Mouse (Mus musculus) olfactory bulb, adult 2 months (tissue): ENCODE results near the gene Ap3d1. TPM values are rescaled to one million over a fixed set of nuclear protein-coding genes. Genes with fewer than 3 reads are reported as not detected.

Experiments
- H3K27ac ChIP-seq: fragments of 200-500 bp; 2 replicates; pipeline ENCODE4 v1.5.1; 2012; ENCODE audit warnings: low read depth, low read length; ENCODE audit not compliant: insufficient read depth
- H3K4me1 ChIP-seq: fragments of 200-500 bp; 2 replicates; pipeline ENCODE4 v1.6.1; 2012; ENCODE audit warnings: low read length; ENCODE audit not compliant: control insufficient read depth, insufficient read depth
- H3K4me3 ChIP-seq: fragments of 200-500 bp; 2 replicates; pipeline ENCODE4 v1.5.1; 2012; ENCODE audit warnings: mild to moderate bottlenecking, low read depth, low read length, moderate library complexity; ENCODE audit not compliant: insufficient read depth
- CTCF ChIP-seq: fragments of 200-500 bp; IDR thresholded peaks from 2 replicates; pipeline ENCODE4 v1.5.1; 2012; ENCODE audit warnings: low read depth, mild to moderate bottlenecking, low read length, moderate library complexity; ENCODE audit not compliant: insufficient read depth
- POLR2A ChIP-seq: fragments of 200-500 bp; IDR thresholded peaks from 2 replicates; pipeline ENCODE4 v1.6.1; 2012; ENCODE audit warnings: mild to moderate bottlenecking, low read depth, low read length, moderate library complexity; ENCODE audit not compliant: insufficient read depth
- WGBS: fragments of 180-500 bp; shearing (Covaris S2); methylation state at CpG from one replicate; pipeline ENCODE4 v1.1.7; 2018; 5-methylcytosine and 5-hydroxymethylcytosine counted together
- polyA plus RNA-seq: library from polyadenylated mRNA; stranded (reverse); fragments of >200 nt; gene quantifications from 2 replicates; pipeline ENCODE4 v1.2.4, GENCODE M21; 2012; ENCODE audit warnings: low replicate concordance; ENCODE audit not compliant: missing spikeins, insufficient read depth, insufficient read length

Ap3d1 gene
- polyA plus RNA-seq, 1 experiment: 105 TPM

- no peak overlapping the region for H3K27ac ChIP-seq
- no peak overlapping the region for H3K4me3 ChIP-seq
- 85% methylated on average over 5 of the region's 5 CpGs for WGBS
- peaks cover 26% of the 10 kb centered on the region for H3K4me1 ChIP-seq
- TF ChIP-seq CTCF (no peak), POLR2A (no peak)
Observed at GRCm38 (mm10) chr10:80777123-80777522, 35.1 kb upstream of the Ap3d1 start.

- WGBS: 75% methylated on average over 6 of the region's 6 CpGs
- TF ChIP-seq CTCF: no peak
- TF ChIP-seq POLR2A: no peak
- Histone ChIP-seq H3K27ac (no peak overlapping the region), H3K4me1 (peaks cover 26% of the 10 kb centered on the region), H3K4me3 (no peak overlapping the region)
Observed at GRCm38 (mm10) chr10:80776358-80776869, 34.4 kb upstream of the Ap3d1 start.

GRCm38 (mm10) chr10:80775731-80776130 lies 33.7 kb upstream of the Ap3d1 start:
- 84% methylated on average over 4 of the region's 4 CpGs for WGBS
- TF ChIP-seq POLR2A: no peak
- H3K4me1 ChIP-seq: peaks cover 26% of the 10 kb centered on the region
- H3K4me3 ChIP-seq: no peak overlapping the region
- no peak overlapping the region for H3K27ac ChIP-seq

GRCm38 (mm10) chr10:80774981-80775380 lies 32.9 kb upstream of the Ap3d1 start:
- TF ChIP-seq CTCF: no peak
- TF ChIP-seq POLR2A: no peak
- 68% methylated on average over 4 of the region's 4 CpGs for WGBS
- Histone ChIP-seq H3K4me3 (no peak overlapping the region), H3K4me1 (peaks cover 26% of the 10 kb centered on the region), H3K27ac (peak overlapping the region; percentile 23; the same call in 1 of the 2 replicates)

GRCm38 (mm10) chr10:80774549-80774948 lies 32.5 kb upstream of the Ap3d1 start:
- Histone ChIP-seq H3K4me1 (peaks cover 26% of the 10 kb centered on the region), H3K27ac (peak overlapping the region; percentile 97), H3K4me3 (no peak overlapping the region)
- WGBS: 13% methylated on average over 2 of the region's 2 CpGs
- TF ChIP-seq POLR2A (no peak), CTCF (peak; percentile 80)

GRCm38 (mm10) chr10:80773816-80774215 lies 31.8 kb upstream of the Ap3d1 start:
- Histone ChIP-seq H3K27ac (peak overlapping the region; percentile 97), H3K4me1 (peaks cover 26% of the 10 kb centered on the region), H3K4me3 (no peak overlapping the region)
- TF ChIP-seq POLR2A: no peak
- no peak for TF ChIP-seq CTCF
- WGBS: 44% methylated on average over 5 of the region's 5 CpGs

GRCm38 (mm10) chr10:80768365-80768764 lies 26.3 kb upstream of the Ap3d1 start:
- no peak overlapping the region for H3K4me3 ChIP-seq
- H3K27ac ChIP-seq: no peak overlapping the region
- no peak for TF ChIP-seq CTCF
- no peak for TF ChIP-seq POLR2A
- H3K4me1 ChIP-seq: peaks cover 24% of the 10 kb centered on the region
- 81% methylated on average over 6 of the region's 6 CpGs for WGBS

GRCm38 (mm10) chr10:80766161-80766815 lies 24.2 kb upstream of the Ap3d1 start:
- H3K4me3 ChIP-seq: no peak overlapping the region
- H3K4me1 ChIP-seq: peaks cover 19% of the 10 kb centered on the region
- no peak overlapping the region for H3K27ac ChIP-seq
- 72% methylated on average over 10 of the region's 10 CpGs for WGBS
- no peak for TF ChIP-seq POLR2A
- TF ChIP-seq CTCF: no peak

- TF ChIP-seq CTCF (no peak), POLR2A (no peak)
- WGBS: 69% methylated on average over 2 of the region's 2 CpGs
- Histone ChIP-seq H3K4me3 (no peak overlapping the region), H3K4me1 (peaks cover 24% of the 10 kb centered on the region), H3K27ac (no peak overlapping the region)
Observed at GRCm38 (mm10) chr10:80765746-80766145, 23.7 kb upstream of the Ap3d1 start.

GRCm38 (mm10) chr10:80763502-80763901 lies 21.4 kb upstream of the Ap3d1 start:
- H3K4me3 ChIP-seq: no peak overlapping the region
- TF ChIP-seq POLR2A: no peak
- TF ChIP-seq CTCF: no peak
- H3K4me1 ChIP-seq: peaks cover 32% of the 10 kb centered on the region
- H3K27ac ChIP-seq: 0 out of 2 replicates have a peak overlapping the region, but pooled peaks have one; percentile 6
- 85% methylated on average over 2 of the region's 2 CpGs for WGBS
